Mouse (Mus musculus): ENCODE data around the gene Rbm47.

DNA sequence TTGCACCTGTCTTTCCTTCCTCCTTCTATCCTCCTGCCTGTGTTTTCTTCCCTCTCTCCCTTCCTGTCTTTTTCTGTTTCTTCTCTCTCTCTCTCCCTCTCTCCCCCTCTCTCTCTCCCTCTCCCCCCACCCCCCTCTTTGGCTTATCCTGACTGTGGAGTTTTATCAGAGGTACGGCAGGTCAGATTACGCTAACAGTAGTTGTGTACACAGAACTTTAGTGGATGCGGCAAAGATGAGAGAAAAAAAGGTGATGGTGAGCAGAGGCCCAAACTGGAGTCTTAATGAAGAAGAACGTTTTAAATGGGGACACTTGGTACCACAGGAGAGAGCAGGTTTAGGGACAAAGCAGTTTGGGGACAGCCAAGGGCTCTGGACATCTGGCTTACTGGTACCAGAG, 83.3 kb downstream of the Rbm47 start:
- TF ChIP-seq CTCF (IDR thresholded peaks at IDR 0.05; ENCODE audit: low read depth) = no peak
- TF ChIP-seq EP300 (optimal IDR thresholded peaks at IDR 0.05) = no peak

Measured in stomach, postnatal 0 days (tissue).